Mouse (Mus musculus): ENCODE measurements around the gene Bsph1.
"Not testable (repeated sequence)": the region's sequence is repeated elsewhere in the genome, so short reads cannot be mapped to it uniquely, and the experiment has no call there.

The Bsph1 gene

DNA sequence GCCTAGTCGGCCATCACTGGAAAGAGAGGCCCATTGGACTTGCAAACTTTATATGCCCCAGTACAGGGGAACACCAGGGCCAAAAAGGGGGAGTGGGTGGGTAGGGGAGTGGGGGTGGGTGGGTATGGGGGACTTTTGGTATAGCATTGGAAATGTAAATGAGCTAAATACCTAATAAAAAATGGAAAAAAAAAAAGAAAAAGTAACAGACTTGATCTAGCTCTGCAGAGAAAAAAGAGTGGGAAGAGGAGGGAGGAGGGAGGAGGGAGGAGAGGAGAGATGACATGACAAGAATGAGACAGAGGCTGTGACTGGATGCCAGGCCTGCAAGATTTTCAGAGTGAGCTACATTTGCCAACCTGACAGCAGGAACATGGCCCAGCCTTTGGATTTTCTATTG is at the start of gene Bsph1:
Gene Bsph1, plus strand, starts transcription at position 301 of the 400 bp plus-strand sequence.
- DNase-seq (ENCODE audit: low spot score): not testable (repeated sequence)

GRCm38 (mm10) chr7:13511539-13511938 is 60.9 kb downstream of the Bsph1 start:
- DNase-seq (ENCODE audit: low spot score): no peak
